Mouse (Mus musculus): ENCODE data around the gene Mkln1. TPM values are rescaled to one million over a fixed set of nuclear protein-coding genes. Genes with fewer than 3 reads are reported as not detected.
A peak's percentile ranks its signal among the peaks of the same experiment; 100 is the strongest.

Gene Mkln1
- total and polyA plus RNA-seq, 2 experiments = 67.0 to 120 TPM

- WGBS = 72% methylated on average over 2 of the region's 2 CpGs
- no peak overlapping the region for H3K4me3 ChIP-seq (ENCODE audit: insufficient read depth, low read depth, low read length)
- H3K9ac ChIP-seq (ENCODE audit: low read depth, low read length) = no peak overlapping the region
- H3K27ac ChIP-seq (replicated peaks; ENCODE audit: insufficient read depth, low read depth, low read length) = no peak overlapping the region
- no peak for TF ChIP-seq CTCF (IDR thresholded peaks at IDR 0.05; ENCODE audit: low read depth, low read length)
- no peak for TF ChIP-seq POLR2A (IDR thresholded peaks at IDR 0.05; ENCODE audit: extremely low read depth, insufficient read depth, low read length)
- H3K36me3 ChIP-seq (ENCODE audit: control insufficient read depth, insufficient read depth, low read length) = peaks cover 15% of the 10 kb centered on the region
- DNase-seq (ENCODE audit: extremely low read depth, low read depth, low spot score) = no peak
- H3K4me1 ChIP-seq (ENCODE audit: control insufficient read depth, insufficient read depth, low read length) = no peaks in the 10 kb centered on the region
- no peaks in the 10 kb centered on the region for H3K27me3 ChIP-seq (ENCODE audit: control insufficient read depth, insufficient read depth, low read length)
- no peaks in the 10 kb centered on the region; the same call in 1 of the 2 replicates for H3K79me2 ChIP-seq (ENCODE audit: control insufficient read depth, insufficient read depth, low read length)
These were observed 38.7 kb downstream of the Mkln1 start for GRCm38 (mm10) chr6:31437264-31437663.

DNA sequence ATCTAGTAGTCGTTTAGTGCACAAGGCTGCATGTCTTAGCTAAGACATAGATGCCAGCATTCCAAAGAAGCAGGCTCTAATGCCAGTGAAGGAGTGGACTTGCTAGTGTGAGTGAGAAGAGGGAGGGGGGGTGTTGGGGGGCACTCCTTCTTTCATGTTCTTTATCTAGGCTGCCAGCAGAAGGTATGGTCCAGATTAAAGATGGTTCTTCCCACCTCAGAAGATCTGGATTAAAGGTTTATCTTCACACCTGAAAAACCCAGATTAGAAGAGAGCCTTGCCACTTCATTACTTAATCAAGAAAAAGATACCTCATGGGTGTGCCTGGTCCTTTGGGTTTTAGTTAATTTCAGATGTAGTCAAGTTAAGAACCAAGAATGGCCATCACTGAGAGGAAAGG is 46.7 kb downstream of the Mkln1 start:
- Histone ChIP-seq H3K36me3 (ENCODE audit: control insufficient read depth, insufficient read depth, low read length) (peaks cover 27% of the 10 kb centered on the region), H3K27ac (replicated peaks; ENCODE audit: insufficient read depth, low read depth, low read length) (no peak overlapping the region), H3K4me3 (ENCODE audit: insufficient read depth, low read depth, low read length) (no peak overlapping the region), H3K27me3 (ENCODE audit: control insufficient read depth, insufficient read depth, low read length) (no peaks in the 10 kb centered on the region), H3K9ac (ENCODE audit: low read depth, low read length) (no peak overlapping the region), H3K79me2 (ENCODE audit: control insufficient read depth, insufficient read depth, low read length) (peaks cover 4% of the 10 kb centered on the region; the same call in 1 of the 2 replicates), H3K4me1 (ENCODE audit: control insufficient read depth, insufficient read depth, low read length) (no peaks in the 10 kb centered on the region)
- no peak for DNase-seq (ENCODE audit: extremely low read depth, low read depth, low spot score)
- TF ChIP-seq POLR2A (IDR thresholded peaks at IDR 0.05; ENCODE audit: extremely low read depth, insufficient read depth, low read length) = no peak
- TF ChIP-seq CTCF (IDR thresholded peaks at IDR 0.05; ENCODE audit: low read depth, low read length) = no peak
- WGBS = 92% methylated on average over 1 of the region's 1 CpGs

DNA sequence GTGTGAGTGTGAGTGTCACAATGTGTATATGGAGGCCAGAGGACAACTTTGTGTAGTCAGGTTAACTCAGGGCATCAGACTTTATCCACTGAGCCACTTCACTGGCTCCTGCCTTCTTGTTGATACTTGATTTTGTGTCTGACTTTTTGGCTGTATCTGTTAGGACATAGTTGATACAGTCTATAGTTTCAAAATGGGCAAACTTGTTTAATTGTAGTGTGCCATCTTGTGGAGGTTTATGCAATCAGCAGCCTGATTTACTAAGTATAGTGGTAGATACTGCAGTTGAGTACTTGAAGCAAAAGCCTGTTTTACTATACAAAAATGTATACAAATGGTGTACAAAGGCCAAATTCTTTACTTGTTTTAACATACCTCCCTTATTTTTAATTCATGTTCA is 55.2 kb downstream of the Mkln1 start:
- peaks cover 39% of the 10 kb centered on the region for H3K36me3 ChIP-seq (ENCODE audit: control insufficient read depth, insufficient read depth, low read length)
- H3K79me2 ChIP-seq (ENCODE audit: control insufficient read depth, insufficient read depth, low read length) = peaks cover 3% of the 10 kb centered on the region; the same call in 1 of the 2 replicates
- no peak overlapping the region for H3K9ac ChIP-seq (ENCODE audit: low read depth, low read length)
- DNase-seq (ENCODE audit: extremely low read depth, low read depth, low spot score) = peak; percentile 77
- H3K4me3 ChIP-seq (ENCODE audit: insufficient read depth, low read depth, low read length) = no peak overlapping the region
- no peak overlapping the region for H3K27ac ChIP-seq (replicated peaks; ENCODE audit: insufficient read depth, low read depth, low read length)
- TF ChIP-seq POLR2A (IDR thresholded peaks at IDR 0.05; ENCODE audit: extremely low read depth, insufficient read depth, low read length) (no peak), CTCF (IDR thresholded peaks at IDR 0.05; ENCODE audit: low read depth, low read length) (0 out of 2 replicates have a peak, but pooled peaks have one; percentile 4)
- H3K27me3 ChIP-seq (ENCODE audit: control insufficient read depth, insufficient read depth, low read length) = no peaks in the 10 kb centered on the region
- H3K4me1 ChIP-seq (ENCODE audit: control insufficient read depth, insufficient read depth, low read length) = peaks cover 2% of the 10 kb centered on the region

GRCm38 (mm10) chr6:31455376-31455775 is 56.8 kb downstream of the Mkln1 start:
- peaks cover 8% of the 10 kb centered on the region; the same call in 1 of the 2 replicates for H3K79me2 ChIP-seq (ENCODE audit: control insufficient read depth, insufficient read depth, low read length)
- H3K9ac ChIP-seq (ENCODE audit: low read depth, low read length) = no peak overlapping the region
- peaks cover 2% of the 10 kb centered on the region for H3K4me1 ChIP-seq (ENCODE audit: control insufficient read depth, insufficient read depth, low read length)
- H3K4me3 ChIP-seq (ENCODE audit: insufficient read depth, low read depth, low read length) = no peak overlapping the region
- WGBS = 60% methylated on average over 2 of the region's 2 CpGs
- no peak overlapping the region for H3K27ac ChIP-seq (replicated peaks; ENCODE audit: insufficient read depth, low read depth, low read length)
- no peak for TF ChIP-seq CTCF (IDR thresholded peaks at IDR 0.05; ENCODE audit: low read depth, low read length)
- no peak for TF ChIP-seq POLR2A (IDR thresholded peaks at IDR 0.05; ENCODE audit: extremely low read depth, insufficient read depth, low read length)
- DNase-seq (ENCODE audit: extremely low read depth, low read depth, low spot score) = no peak
- no peaks in the 10 kb centered on the region for H3K27me3 ChIP-seq (ENCODE audit: control insufficient read depth, insufficient read depth, low read length)
- peaks cover 37% of the 10 kb centered on the region for H3K36me3 ChIP-seq (ENCODE audit: control insufficient read depth, insufficient read depth, low read length)

DNA sequence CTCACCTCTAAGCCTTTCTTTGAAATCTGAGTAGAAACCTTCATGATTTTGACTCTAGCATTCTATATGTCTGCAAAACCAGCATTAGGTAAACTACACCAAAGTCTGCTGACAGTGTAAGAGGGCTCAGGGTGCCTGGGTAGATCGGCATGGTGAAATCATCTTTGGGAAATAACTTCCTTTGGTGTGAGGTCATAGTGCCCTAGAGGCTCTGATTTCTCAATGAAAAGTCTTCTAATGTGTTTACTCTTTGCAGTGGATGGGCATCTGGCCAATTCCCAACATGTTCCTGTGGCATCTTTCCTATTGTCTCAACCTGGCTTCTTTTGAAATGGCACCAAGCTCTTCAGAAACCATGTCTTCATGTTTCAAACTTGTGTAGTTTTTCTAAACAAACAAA is 58.5 kb downstream of the Mkln1 start:
- WGBS = 9% methylated on average over 1 of the region's 1 CpGs
- Histone ChIP-seq H3K79me2 (ENCODE audit: control insufficient read depth, insufficient read depth, low read length) (peaks cover 8% of the 10 kb centered on the region; the same call in 1 of the 2 replicates), H3K9ac (ENCODE audit: low read depth, low read length) (no peak overlapping the region), H3K36me3 (ENCODE audit: control insufficient read depth, insufficient read depth, low read length) (peaks cover 32% of the 10 kb centered on the region), H3K4me1 (ENCODE audit: control insufficient read depth, insufficient read depth, low read length) (peaks cover 2% of the 10 kb centered on the region), H3K4me3 (ENCODE audit: insufficient read depth, low read depth, low read length) (no peak overlapping the region), H3K27ac (replicated peaks; ENCODE audit: insufficient read depth, low read depth, low read length) (no peak overlapping the region), H3K27me3 (ENCODE audit: control insufficient read depth, insufficient read depth, low read length) (no peaks in the 10 kb centered on the region)
- DNase-seq (ENCODE audit: extremely low read depth, low read depth, low spot score) = peak; percentile 34
- TF ChIP-seq POLR2A (IDR thresholded peaks at IDR 0.05; ENCODE audit: extremely low read depth, insufficient read depth, low read length) (no peak), CTCF (IDR thresholded peaks at IDR 0.05; ENCODE audit: low read depth, low read length) (no peak)

- 50% methylated on average over 6 of the region's 6 CpGs for WGBS
- Histone ChIP-seq H3K9ac (ENCODE audit: low read depth, low read length) (no peak overlapping the region), H3K36me3 (ENCODE audit: control insufficient read depth, insufficient read depth, low read length) (peaks cover 36% of the 10 kb centered on the region), H3K27me3 (ENCODE audit: control insufficient read depth, insufficient read depth, low read length) (no peaks in the 10 kb centered on the region), H3K4me1 (ENCODE audit: control insufficient read depth, insufficient read depth, low read length) (no peaks in the 10 kb centered on the region; the same call in 1 of the 2 replicates), H3K79me2 (ENCODE audit: control insufficient read depth, insufficient read depth, low read length) (peaks cover 5% of the 10 kb centered on the region; the same call in 1 of the 2 replicates), H3K4me3 (ENCODE audit: insufficient read depth, low read depth, low read length) (no peak overlapping the region), H3K27ac (replicated peaks; ENCODE audit: insufficient read depth, low read depth, low read length) (no peak overlapping the region)
- peak; percentile 78 for DNase-seq (ENCODE audit: extremely low read depth, low read depth, low spot score)
- TF ChIP-seq POLR2A (IDR thresholded peaks at IDR 0.05; ENCODE audit: extremely low read depth, insufficient read depth, low read length) (no peak), CTCF (IDR thresholded peaks at IDR 0.05; ENCODE audit: low read depth, low read length) (no peak)
These were observed 70.9 kb downstream of the Mkln1 start for GRCm38 (mm10) chr6:31469431-31469830.

All from liver, adult 2 months (tissue).